Mouse (Mus musculus) forebrain, embryonic 14.5 days (tissue): ENCODE results near the gene Atxn7l3b. TPM values are rescaled to one million over a fixed set of nuclear protein-coding genes. Genes with fewer than 3 reads are reported as not detected.
A peak's percentile ranks its signal among the peaks of the same experiment; 100 is the strongest.
"Not testable (repeated sequence)": the region's sequence is repeated elsewhere in the genome, so short reads cannot be mapped to it uniquely, and the experiment has no call there.

Source experiments
- ATAC-seq: fragments of 200-750 bp; cut with Nextera tagmentation; 2 replicates; pipeline ENCODE4 v1.8.0; 2017; ENCODE audit warnings: mild to moderate bottlenecking, moderate library complexity
- DNase-seq: peaks from one replicate; pipeline ENCODE4 v3.0.0-alpha.2; 2015; ENCODE audit warnings: low spot score
- H3K27ac ChIP-seq: fragments of 300-500 bp; sonication (generic); 2 replicates; pipeline ENCODE4 v1.5.1; 2014; ENCODE audit warnings: low read depth, mild to moderate bottlenecking, control low read depth, low read length, moderate library complexity
- H3K27me3 ChIP-seq: fragments of 300-500 bp; sonication (generic); replicated peaks from 2 replicates; pipeline ENCODE4 v1.6.1; 2014; ENCODE audit warnings: low read length, control low read depth, mixed read lengths; ENCODE audit not compliant: control insufficient read depth, insufficient read depth
- H3K36me3 ChIP-seq: fragments of 300-500 bp; sonication (generic); 2 replicates; pipeline ENCODE4 v1.6.1; 2014; ENCODE audit warnings: low read length, control low read depth; ENCODE audit not compliant: control insufficient read depth, insufficient read depth
- H3K4me1 ChIP-seq: fragments of 300-500 bp; sonication (generic); 2 replicates; pipeline ENCODE4 v1.6.1; 2014; ENCODE audit warnings: antibody characterized with exemption, low read length, control low read depth; ENCODE audit not compliant: control insufficient read depth, insufficient read depth
- H3K4me2 ChIP-seq: fragments of 300-500 bp; sonication (generic); 2 replicates; pipeline ENCODE4 v1.6.1; 2014; ENCODE audit warnings: mild to moderate bottlenecking, control low read depth, low read length
- H3K4me3 ChIP-seq: fragments of 300-500 bp; sonication (generic); 2 replicates; pipeline ENCODE4 v1.5.1; 2014; ENCODE audit warnings: low read depth, low read length, control low read depth
- H3K9ac ChIP-seq: fragments of 300-500 bp; sonication (generic); 2 replicates; pipeline ENCODE4 v1.6.1; 2014; ENCODE audit warnings: mild to moderate bottlenecking, low read length, control low read depth, moderate library complexity
- H3K9me3 ChIP-seq: fragments of 300-500 bp; sonication (generic); replicated peaks from 2 replicates; pipeline ENCODE4 v1.6.1; 2016; ENCODE audit warnings: low read length, control low read depth, mixed read lengths; ENCODE audit not compliant: control insufficient read depth
- WGBS: fragments of 180-500 bp; shearing (Covaris S2); extraction: QIAGEN DNeasy Blood & Tissue Kit; methylation state at CpG from one replicate; pipeline ENCODE4 v1.1.7; 2014; 5-methylcytosine and 5-hydroxymethylcytosine counted together
- polyA plus RNA-seq: library from polyadenylated mRNA; unstranded; fragments of >200 nt; fragmentation: Nextera tagmentation; extraction: Ambion mirVana; gene quantifications from 2 replicates; pipeline ENCODE4 v1.2.1, GENCODE M21; 2014

The Atxn7l3b gene
- 264 and 284 TPM in 2 replicates for polyA plus RNA-seq

- H3K36me3 ChIP-seq = peaks cover 26% of the 10 kb centered on the region
- H3K27ac ChIP-seq = peak within 1 kb of the TSS; percentile 94
- under 1% methylated on average over 69 of the region's 70 CpGs for WGBS
- no peaks in the 10 kb centered on the region for H3K27me3 ChIP-seq
- peak within 1 kb of the TSS; percentile 81 for H3K4me3 ChIP-seq
- peak within 1 kb of the TSS; percentile 73 for H3K4me2 ChIP-seq
- peak; percentile 92 for DNase-seq
- H3K9me3 ChIP-seq = no peaks in the 10 kb centered on the region
- peak; percentile 100 for ATAC-seq
- H3K4me1 ChIP-seq = peaks cover 24% of the 10 kb centered on the region
- H3K9ac ChIP-seq = peak within 1 kb of the TSS; percentile 93
These were observed at the start of gene Atxn7l3b for GRCm38 (mm10) chr10:112928452-112929221. Gene Atxn7l3b (minus strand): TSS chr10:112929001.

GRCm38 (mm10) chr10:112977586-112977985 lies 48.8 kb upstream of the Atxn7l3b start:
- Histone ChIP-seq H3K4me2 (no peak overlapping the region), H3K9ac (no peak overlapping the region)
- ATAC-seq = no peak

GRCm38 (mm10) chr10:112973286-112974026 lies 44.7 kb upstream of the Atxn7l3b start:
- DNase-seq = no peak

More at GRCm38 (mm10) chr10:112977586-112977985, 48.8 kb upstream of the Atxn7l3b start:
- WGBS = 93% methylated on average over 4 of the region's 4 CpGs
- Histone ChIP-seq H3K27ac (no peak overlapping the region), H3K4me3 (no peak overlapping the region), H3K27me3 (no peaks in the 10 kb centered on the region), H3K4me1 (no peaks in the 10 kb centered on the region), H3K9me3 (no peaks in the 10 kb centered on the region), H3K36me3 (no peaks in the 10 kb centered on the region)
- no peak for DNase-seq

GRCm38 (mm10) chr10:112970002-112970589 lies 41.3 kb upstream of the Atxn7l3b start:
- no peaks in the 10 kb centered on the region for H3K4me1 ChIP-seq
- no peaks in the 10 kb centered on the region for H3K36me3 ChIP-seq
- no peaks in the 10 kb centered on the region for H3K27me3 ChIP-seq
- H3K9ac ChIP-seq = no peak overlapping the region
- no peak for ATAC-seq
- no peak overlapping the region for H3K4me2 ChIP-seq
- no peak overlapping the region for H3K4me3 ChIP-seq
- DNase-seq = peak; percentile 4
- H3K9me3 ChIP-seq = no peaks in the 10 kb centered on the region
- 75% methylated on average over 2 of the region's 2 CpGs for WGBS
- no peak overlapping the region for H3K27ac ChIP-seq

More at GRCm38 (mm10) chr10:112973286-112974026, 44.7 kb upstream of the Atxn7l3b start:
- Histone ChIP-seq H3K9ac (no peak overlapping the region), H3K27me3 (no peaks in the 10 kb centered on the region), H3K27ac (no peak overlapping the region), H3K4me3 (no peak overlapping the region), H3K36me3 (no peaks in the 10 kb centered on the region), H3K4me1 (no peaks in the 10 kb centered on the region), H3K9me3 (no peaks in the 10 kb centered on the region), H3K4me2 (no peak overlapping the region)
- WGBS = 72% methylated on average over 5 of the region's 5 CpGs
- no peak for ATAC-seq

- ATAC-seq = no peak
- H3K36me3 ChIP-seq = no peaks in the 10 kb centered on the region
- no peak overlapping the region for H3K4me2 ChIP-seq
- no peaks in the 10 kb centered on the region for H3K4me1 ChIP-seq
- H3K9me3 ChIP-seq = no peaks in the 10 kb centered on the region
- no peak for DNase-seq
- H3K27ac ChIP-seq = no peak overlapping the region
- no peak overlapping the region for H3K4me3 ChIP-seq
- H3K27me3 ChIP-seq = no peaks in the 10 kb centered on the region
- H3K9ac ChIP-seq = no peak overlapping the region
- WGBS = 86% methylated on average over 2 of the region's 2 CpGs
These were observed 38.8 kb upstream of the Atxn7l3b start for GRCm38 (mm10) chr10:112967578-112967977.

GRCm38 (mm10) chr10:112962216-112962615 lies 33.4 kb upstream of the Atxn7l3b start:
- H3K27ac ChIP-seq, DNase-seq, H3K4me1 ChIP-seq, H3K36me3 ChIP-seq, ATAC-seq, H3K4me3 ChIP-seq, H3K4me2 ChIP-seq, H3K27me3 ChIP-seq, H3K9me3 ChIP-seq, H3K9ac ChIP-seq: not testable (repeated sequence)
- WGBS = 34% methylated on average over 4 of the region's 4 CpGs

GRCm38 (mm10) chr10:112954140-112954539 lies 25.3 kb upstream of the Atxn7l3b start:
- WGBS = 74% methylated on average over 2 of the region's 2 CpGs
- H3K9ac ChIP-seq = no peak overlapping the region
- ATAC-seq (no peak), DNase-seq (no peak)
- no peak overlapping the region for H3K4me3 ChIP-seq
- no peaks in the 10 kb centered on the region for H3K4me1 ChIP-seq
- no peaks in the 10 kb centered on the region for H3K9me3 ChIP-seq
- no peaks in the 10 kb centered on the region for H3K36me3 ChIP-seq
- H3K27me3 ChIP-seq = no peaks in the 10 kb centered on the region
- no peak overlapping the region for H3K4me2 ChIP-seq
- H3K27ac ChIP-seq = no peak overlapping the region

GRCm38 (mm10) chr10:112948453-112948852 lies 19.7 kb upstream of the Atxn7l3b start:
- H3K9ac ChIP-seq = no peak overlapping the region
- no peaks in the 10 kb centered on the region for H3K36me3 ChIP-seq
- ATAC-seq (no peak), DNase-seq (no peak)
- no peaks in the 10 kb centered on the region for H3K4me1 ChIP-seq
- H3K27ac ChIP-seq = no peak overlapping the region
- H3K9me3 ChIP-seq = no peaks in the 10 kb centered on the region
- no peak overlapping the region for H3K4me2 ChIP-seq
- H3K4me3 ChIP-seq = no peak overlapping the region
- WGBS = 88% methylated on average over 3 of the region's 3 CpGs
- H3K27me3 ChIP-seq = no peaks in the 10 kb centered on the region
